Mouse (Mus musculus) adrenal gland, adult 2 months (tissue): ENCODE measurements around the gene Tuba4a. TPM values are rescaled to one million over a fixed set of nuclear protein-coding genes. Genes with fewer than 3 reads are reported as not detected.

Source experiments
- DNase-seq: peaks from one replicate; pipeline ENCODE4 v3.0.0; 2021
- long read RNA-seq: library from polyadenylated mRNA; stranded (forward); transcript quantifications from one replicate; pipeline ENCODE4 v2.0.0, GENCODE M21; 2021
- polyA plus RNA-seq: library from polyadenylated mRNA; depleted of rRNA; stranded (reverse); fragments of >200 nt; gene quantifications from 2 replicates; pipeline ENCODE4 v1.2.3, GENCODE M21; 2012; rRNA removed
- total RNA-seq, 2 experiments: library from RNA; stranded (reverse); gene quantifications; 2 replicates each; pipeline ENCODE4 v1.2.3; 2021

The Tuba4a gene
- total RNA-seq (10 to 100 TPM; 55.4 to 73.0 TPM), polyA plus RNA-seq (10.8 and 11.2 TPM in 2 replicates)
- long read RNA-seq, transcript Tuba4a-202 (4 exons, 2,840 nt): major isoform, 21 of 29 reads
- long read RNA-seq, partial matches to known transcripts: 0 of 29 reads
- long read RNA-seq, other reads (novel, unspliced or antisense): 5 of 29 reads

DNA sequence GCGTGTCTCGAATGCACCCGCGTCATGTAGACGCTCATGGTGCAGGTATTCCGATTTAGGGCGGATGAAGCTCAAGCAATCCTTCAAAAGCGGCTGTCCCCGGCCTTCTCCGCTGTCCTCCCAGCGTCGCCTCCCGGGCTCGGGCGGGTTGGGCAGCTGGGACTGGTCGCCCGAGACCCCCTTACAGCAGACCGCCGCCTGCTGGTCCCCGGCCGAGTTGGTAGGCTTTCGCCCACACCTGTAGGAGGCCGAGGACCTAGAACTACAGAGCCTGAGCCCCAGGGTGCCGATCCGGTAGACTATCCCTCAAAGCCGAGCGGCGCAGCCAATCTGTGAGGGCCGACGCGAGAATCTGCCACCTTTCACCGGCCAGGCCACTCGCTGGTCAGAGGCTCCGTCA lies at the start of gene Tuba4a:
TSS of gene Tuba4a (minus strand) at position 335 of the 400 bp plus-strand sequence.
- DNase-seq: no peak

DNA sequence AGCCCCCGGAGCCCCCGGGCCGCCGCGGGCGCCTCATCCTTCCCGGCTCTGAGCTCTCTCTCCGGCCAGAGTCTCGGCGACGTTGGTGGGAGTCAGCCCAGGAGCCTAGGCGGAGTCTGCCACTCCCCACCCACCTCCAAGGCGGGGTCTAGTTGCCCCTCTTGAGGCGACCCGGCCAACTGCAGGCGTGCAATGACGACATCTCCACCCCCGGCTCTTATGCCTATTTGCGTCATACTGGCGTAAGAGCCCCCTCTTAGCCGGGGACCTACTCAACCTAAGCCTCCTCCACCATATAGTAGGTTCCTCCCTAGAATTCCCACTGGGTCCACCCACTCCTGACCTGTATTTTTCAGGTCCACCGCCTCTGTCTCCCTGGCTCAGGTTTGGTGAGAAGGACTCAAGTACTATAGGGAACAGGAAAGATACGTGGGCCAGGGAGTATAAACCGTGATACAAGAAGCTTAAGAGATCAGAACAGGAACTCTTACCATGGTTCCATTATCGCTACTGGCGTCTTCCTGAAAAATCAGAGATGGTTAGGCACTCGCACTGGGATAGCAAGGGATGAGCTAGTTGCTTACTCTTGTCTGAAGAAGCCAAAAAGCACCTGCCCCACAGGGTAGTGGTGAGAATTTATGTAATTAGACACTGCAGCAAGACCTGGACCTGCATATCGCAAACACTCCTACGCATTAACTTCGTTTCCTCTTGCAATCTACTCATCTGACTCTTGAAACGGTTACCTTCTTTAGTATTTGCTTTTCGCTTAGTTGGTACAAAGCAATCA lies 44.6 kb upstream of the Tuba4a start, which contains the start of gene Ptprn:
TSS of gene Ptprn (minus strand) at position 412 of the 790 bp plus-strand sequence.
- peak; percentile 33 for DNase-seq

DNA sequence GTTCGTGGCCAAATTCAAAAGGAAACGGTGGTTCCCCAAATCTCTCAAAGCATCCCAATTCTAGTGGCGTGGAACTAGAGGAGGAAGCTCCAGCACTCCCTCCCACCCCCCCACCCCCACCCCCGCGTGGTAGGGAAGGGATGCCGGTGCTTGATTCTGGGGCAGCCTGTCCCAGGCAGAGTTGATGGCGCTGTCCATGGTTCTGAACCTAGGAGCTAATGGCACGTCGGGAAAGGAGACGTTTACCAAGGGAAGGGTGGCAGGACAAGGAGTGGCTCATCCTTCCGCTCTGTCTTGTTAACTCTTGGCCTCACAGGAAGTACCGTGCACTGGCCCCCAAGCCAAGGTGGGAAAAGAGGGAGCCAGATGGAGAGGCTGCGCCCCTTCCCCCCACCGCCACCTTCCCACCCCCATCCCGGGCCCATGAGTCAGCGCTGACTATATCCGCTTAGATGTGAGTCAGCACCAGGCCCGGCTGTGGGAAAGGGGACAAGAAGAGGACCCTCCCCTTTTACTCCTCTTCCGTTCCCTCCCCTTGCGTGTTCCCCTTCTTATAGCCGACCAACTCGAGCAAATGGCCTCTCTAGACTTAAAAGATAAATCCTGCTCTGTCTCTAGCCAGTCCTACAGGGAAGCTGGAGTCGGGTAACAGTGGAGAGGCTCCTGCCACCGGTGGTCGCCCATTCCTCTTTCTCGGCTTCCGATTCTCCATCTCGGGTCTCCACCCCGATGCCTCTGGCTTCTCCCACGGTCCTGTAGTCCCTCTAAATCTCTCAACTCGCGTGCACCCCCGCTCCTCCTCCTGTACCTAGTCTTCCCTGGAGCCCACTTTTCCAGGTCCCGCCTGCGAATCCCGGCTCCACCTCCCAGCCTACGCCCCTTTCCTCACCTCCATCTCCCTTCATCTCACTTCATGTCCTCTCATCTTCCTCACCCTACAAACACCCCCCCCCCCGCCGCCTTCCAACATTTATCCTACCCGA lies 43.6 kb upstream of the Tuba4a start:
- DNase-seq: peak; percentile 72

DNA sequence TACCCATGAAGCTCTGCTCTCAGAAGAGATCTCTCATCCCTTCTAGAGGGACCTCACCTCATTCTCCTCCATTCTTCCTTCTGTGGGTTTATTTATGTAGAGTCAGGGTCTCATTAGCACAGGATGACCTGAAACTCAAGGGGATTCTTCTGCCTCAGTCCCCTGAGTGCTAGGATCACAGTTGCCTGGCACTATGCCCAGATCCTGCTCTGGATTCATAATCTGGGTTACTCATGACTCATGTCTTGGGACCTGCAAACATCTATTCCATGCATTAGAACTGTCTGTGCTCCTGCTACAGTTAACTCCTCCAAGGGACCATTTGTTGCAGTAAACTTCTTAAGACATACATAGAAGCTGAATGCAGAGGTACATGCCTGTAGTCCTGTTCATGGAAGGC lies 41.6 kb upstream of the Tuba4a start:
- DNase-seq: no peak

DNA sequence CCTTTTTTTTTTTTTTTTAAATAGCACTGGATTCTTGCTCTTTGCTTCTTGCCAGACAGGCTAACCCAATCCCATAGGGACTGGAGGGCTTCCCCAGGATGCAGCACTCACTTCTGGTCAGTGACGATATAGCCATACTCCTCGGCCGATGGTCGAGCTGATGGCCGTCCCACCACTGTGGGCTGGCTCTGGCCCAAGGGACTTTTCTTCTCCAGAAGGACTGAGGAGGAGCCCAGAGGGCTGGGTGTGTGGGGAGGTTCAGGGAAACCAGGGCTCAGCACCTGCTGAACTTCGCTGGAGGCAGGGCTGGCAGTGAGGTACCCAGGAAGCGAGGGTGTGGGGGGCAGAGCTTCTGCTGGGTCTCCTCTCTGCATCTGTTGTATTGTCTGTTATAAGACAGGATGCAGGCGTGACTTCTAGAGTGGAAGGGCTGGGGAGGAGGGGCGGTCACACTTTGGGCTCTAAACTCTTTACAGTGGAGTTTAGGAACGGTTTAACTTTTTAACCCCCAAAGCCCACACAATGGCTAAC lies 35.9 kb upstream of the Tuba4a start:
- no peak for DNase-seq

DNA sequence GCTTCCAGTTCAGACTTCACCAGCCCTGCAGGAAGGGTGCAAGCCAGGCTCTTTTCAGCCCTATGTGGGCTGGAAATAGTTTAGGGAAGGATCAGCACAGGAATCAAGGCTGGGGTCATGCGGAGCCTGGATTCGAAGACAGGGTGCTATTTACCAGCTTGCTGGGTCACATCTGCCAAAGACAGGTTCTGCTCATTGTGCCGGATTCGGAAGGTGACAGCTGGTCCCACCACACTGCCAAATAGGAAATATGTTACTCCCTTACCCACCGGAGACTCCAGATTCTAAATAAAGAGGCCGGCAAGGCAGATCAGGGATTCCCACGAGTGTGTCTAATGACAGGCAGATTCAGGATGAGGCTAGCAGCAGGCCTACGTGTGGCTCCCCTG lies 35.0 kb upstream of the Tuba4a start:
- no peak for DNase-seq

DNA sequence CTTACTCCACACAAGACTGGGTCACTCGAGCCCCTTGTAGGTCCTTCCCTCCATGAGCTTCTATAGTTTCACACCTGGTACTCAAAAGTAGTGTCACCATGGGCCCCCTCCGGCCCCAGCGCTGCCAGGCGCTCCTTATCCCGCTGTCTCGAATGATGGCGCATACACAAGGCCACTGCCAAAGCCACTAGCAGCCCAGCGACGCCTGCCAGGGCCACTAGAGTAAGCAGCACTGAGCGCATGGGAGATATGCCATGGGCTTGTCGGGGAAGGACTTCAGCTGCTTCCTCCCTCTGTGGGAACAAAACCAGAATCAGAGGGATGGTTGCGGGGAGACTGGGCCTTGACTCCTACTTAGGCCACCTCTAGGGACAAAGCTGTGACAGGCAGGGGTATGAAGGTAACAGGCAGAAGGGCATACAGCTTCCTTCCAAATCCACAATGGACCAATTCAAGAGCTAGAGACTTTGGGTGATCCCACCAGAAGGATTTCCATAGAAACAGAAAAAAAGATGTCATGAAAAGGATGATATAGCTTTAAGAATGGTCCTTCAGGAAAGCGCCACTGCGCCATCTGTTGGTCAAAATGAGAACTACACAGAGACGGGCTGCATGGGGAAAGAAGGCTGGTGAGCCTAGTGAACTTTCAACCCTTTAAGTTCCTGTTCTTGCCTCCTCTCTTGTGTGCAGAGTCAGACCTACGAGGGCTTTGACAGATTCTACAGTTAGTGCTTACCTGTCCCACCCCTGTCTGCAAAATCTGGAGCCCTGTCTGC lies 34.4 kb upstream of the Tuba4a start:
- DNase-seq: peak; percentile 71

DNA sequence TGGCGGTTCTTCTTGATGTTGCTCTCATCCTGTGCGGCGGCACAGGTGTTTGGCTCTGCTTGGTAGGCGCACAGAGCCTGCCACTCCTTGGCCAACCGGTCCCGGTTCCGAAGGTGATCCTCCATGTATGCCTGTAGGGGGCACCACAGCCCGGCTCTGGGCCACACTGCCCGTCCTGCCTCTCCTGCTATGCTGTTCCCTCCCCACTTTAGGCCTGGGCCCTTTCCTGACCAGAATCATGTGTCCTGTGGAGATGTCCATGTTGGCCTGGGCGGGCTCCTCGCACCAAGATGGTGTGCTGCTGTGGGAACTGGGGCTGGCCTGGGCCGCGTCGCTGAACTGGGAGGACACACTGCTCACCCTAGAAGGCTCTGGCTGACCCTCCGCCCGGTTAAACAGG lies 33.4 kb upstream of the Tuba4a start:
- DNase-seq: no peak

DNA sequence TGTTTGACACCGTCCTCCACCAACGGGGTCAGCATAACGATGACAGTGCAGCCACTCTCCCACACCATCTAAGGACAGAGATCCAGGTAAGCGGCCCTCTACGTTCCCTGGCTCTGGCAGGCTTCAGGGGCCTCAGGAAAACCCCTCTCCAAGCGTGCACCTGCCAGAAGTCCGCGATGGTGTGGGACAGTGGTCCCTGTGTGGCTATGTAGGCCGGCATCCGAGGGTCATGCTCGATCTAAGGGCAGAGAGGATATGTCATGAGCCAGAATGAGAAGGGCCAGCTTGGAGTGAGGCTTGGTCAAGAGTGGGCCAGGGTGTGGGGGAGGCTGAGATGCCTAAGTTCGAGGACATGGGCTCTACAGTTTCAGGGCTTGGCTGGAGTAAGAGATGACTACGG lies 32.6 kb upstream of the Tuba4a start:
- DNase-seq: no peak

DNA sequence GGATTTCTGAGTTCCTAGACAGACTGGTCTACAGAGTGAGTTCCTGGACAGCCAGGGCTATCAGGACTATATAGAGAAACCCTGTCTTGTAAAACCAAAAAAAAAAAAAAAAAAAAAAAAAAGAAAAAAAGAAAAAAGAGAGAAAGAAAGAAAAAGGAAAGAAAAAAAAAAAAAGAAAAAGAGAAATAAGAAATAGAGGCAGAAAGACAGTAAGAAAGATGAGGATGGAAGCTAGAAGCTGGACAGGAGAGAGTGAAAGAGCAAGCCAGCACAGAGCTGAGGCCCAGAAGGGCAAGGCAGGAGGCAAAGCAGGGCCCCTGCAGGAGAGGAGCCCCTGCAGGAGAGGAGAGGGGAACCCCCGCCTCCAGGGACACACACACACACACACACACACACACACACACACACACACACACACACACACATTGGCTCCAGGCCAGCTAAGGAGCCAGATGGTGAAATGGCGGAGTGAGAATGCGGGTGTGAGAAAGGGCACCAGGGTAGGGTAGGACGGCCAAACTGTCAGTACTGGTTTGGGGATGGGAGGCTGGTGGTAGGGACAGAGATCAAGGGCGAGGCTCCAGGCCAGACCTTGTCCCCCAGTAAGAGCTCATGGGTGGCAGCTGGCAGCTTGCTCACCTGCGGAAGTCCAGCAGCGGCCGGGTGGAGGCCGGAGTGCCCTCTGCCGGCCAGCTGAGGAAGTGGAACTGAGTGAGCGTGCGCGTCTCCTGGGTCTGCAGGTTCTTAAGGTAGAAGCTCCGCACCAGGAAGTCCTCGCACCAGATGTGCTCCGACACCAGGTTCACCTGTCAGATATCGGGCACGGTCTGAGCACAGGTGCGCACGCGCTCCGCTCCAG lies 31.7 kb upstream of the Tuba4a start:
- peak; percentile 89 for DNase-seq

DNA sequence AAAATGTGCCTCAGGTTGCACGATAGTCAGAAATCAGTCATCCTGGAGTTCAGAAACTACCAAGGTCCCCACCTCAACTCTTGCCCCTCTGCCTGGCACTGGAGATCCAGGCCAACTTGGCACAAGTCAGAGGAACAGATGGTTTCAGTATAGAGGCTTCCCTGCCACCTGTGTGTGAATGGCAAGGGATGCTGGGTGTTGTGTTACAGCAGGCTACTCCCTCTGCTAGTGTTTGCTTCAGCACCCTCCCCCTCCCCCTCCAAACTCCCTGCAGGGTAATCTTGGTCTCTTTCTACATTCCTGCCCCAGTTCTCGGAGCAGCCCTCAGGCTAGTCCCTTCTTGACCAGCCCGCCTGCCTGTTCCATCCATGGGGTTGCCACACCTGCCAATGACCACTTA lies 30.8 kb upstream of the Tuba4a start:
- no peak for DNase-seq

DNA sequence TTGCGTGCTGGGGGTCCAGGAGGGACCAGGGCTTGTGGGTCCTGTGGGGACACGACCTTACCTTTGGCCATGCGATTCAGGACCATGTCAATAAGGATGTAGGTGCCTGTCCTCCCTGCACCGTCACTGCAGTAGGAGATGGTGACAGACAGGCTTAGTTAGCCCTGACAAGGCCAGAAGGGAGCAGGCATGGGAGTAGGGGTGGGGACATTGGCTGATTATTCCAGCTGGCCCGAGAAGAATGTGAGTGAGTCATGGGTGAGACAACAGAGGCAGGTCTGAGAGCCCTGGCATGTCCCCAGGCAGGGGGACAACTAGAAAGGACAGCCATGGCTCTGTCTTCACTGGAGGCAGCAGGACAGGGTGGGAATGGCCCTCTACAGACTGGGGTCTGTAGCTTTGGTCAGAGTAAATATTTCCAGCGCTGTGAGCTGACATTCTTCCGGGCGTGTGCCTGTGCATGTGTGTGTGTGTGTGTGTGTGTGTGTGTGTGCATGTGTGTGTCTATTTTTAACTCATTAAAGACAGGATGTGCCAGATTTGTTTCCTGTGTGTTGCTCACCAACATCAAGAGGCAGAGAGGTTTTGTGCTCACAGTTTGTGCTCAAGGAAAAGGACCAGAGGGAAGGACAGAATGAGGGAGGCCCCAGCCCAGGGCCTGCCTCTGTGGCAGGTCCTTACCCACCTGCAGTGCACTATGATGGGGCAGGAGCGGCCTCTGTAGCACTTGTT lies 28.5 kb upstream of the Tuba4a start:
- DNase-seq: peak; percentile 90

DNA sequence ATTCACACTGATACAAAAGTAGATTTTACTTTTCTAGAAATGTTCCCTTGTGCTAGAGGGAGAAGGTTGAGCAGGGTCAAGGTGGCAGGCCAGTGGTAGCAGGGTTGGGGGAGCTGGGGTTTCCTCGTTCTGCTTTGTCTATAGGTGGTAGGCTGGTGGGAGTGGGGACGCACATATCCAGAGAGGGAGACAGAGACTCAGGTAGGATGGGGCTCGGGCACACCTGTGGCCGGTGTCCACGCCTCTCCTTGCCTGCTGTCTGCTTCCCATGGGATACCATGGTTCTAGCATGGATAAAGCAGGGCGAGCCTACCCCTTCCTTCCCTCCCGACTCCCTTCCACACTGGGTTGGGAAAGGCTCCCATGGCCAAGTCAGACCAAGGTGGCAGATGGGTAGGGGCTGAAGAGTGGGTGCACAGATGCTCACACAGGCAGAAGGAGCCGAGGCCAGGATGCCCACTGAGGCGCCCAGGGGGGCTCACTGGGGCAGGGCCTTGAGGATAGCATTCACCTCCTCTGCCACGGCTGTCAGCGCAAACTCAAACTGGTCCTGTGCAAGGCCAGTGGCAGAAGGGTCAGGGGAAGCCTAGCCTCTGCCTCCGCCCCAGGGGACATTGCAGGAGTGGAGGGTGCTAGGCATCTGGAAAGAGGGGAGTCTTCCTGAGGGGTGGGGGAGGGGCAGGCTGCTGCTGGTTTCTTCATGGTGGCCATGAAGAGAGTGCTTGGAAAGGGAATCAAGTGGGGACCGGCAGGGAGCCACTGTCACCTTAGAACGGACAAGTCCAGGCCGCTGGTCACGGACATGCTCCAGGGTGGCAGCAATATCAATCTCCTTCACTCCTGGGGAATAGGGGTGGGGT lies 27.6 kb upstream of the Tuba4a start:
- peak; percentile 30 for DNase-seq

DNA sequence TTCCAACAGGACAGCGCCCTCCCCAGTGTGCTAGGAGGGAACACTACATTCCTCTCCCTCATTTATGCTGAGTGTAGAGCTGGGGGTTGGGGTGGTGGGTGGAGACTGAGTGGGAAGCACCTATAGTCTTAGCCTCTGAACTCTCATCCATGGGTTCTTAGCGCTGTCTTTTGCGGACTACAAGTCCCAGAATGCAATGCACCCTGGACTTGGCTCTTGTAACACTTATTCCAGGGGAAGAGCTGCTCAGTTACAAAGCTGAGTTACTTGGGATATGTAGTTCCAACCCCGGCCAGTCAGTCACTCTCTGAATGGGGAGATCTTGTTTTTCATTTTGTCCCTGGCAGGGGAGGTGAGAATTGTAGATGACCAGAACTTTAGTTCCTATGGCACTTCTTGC lies 25.2 kb upstream of the Tuba4a start:
- no peak for DNase-seq

DNA sequence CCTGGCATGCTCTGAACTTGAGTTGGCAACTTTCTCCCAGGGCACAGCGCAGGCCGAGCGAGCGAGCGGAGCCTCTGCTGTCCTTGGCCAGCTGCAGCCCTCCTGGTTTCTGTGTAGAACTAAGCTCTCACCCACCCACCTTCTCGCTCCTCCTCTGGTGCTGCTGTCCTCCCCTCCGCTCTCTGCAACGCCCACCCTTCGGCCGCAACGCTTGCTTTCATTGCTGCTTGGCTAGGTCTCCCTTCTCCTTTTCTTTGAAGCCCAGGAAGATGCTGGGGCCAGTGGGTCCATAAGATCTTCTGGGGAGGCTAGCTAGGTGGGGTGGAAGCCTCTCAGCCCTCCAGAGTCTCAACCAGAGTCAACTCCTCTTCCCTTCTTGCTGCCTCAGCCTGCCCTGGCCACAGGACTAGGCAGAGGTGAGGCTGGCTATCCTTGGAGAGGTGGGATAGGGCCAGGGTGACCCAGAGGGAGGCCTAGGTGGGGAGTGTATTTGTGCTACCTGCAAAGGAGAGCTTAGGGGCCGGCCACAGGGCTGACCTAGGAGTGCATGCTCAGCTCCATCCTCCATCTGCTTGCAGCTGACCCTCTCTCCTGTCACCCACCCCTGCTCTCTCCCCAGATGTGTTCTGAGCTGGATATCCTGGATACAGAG lies 24.6 kb upstream of the Tuba4a start:
- no peak for DNase-seq

DNA sequence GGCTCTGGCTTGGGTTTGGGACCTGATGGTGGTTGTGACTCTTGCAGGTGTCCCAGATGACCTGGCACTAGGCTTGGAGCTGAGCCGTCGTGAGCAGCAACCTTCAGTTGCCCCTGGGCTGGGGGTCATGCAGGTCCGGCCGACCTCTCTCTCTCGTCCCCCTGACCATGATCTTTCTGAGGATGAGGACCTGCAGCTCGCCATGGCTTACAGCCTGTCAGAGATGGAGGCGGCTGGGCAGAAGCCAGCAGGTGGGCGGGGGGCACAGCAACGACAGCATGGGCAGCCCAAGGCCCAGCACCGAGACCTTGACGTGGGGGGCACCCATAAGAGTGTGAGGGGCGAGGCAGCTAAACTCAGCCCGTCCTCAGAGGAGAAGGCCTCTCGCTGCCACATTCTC lies 23.7 kb upstream of the Tuba4a start:
- DNase-seq: no peak

DNA sequence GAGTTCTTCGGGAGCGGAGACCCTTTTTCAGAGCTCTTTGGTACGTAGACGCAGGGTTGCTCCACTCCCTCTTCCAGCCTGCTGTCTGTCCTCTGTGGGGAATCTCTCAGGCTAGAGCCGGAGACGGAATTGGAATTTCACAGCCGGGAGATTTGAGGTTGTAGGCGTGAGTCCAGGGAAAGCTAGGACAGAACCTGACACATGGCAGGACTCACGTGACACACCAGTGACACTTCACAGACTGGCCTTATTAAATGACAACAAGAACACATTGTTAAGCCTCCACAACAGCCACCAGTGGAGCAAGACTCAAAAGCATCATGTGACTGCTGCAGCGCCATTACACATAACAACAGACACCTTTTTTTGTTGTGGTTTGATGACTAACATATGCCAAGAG lies 19.9 kb upstream of the Tuba4a start:
- no peak for DNase-seq
